Mouse (Mus musculus) kidney, embryonic 16.5 days (tissue): ENCODE measurements at regions not wholly inside any gene's neighbourhood (a gene's known extent, or its start where the extent isn't known, plus 50 kb on each side); places are given as distances from the start of the nearest gene placed in this dataset.

Source experiments
- ATAC-seq: fragments of 200-750 bp; cut with Nextera tagmentation; 2 replicates; pipeline ENCODE4 v1.8.0; 2017; ENCODE audit warnings: moderate TSS enrichment; ENCODE audit not compliant: low FRiP score, low TSS enrichment
- H3K27ac ChIP-seq: fragments of 300-500 bp; sonication (generic); 2 replicates; pipeline ENCODE4 v1.5.1; 2014; ENCODE audit warnings: low read length
- H3K27me3 ChIP-seq: fragments of 300-500 bp; sonication (generic); 2 replicates; pipeline ENCODE4 v1.6.1; 2014; ENCODE audit warnings: low read length, control low read depth, mixed read lengths; ENCODE audit not compliant: insufficient read depth
- H3K36me3 ChIP-seq: fragments of 300-500 bp; sonication (generic); 2 replicates; pipeline ENCODE4 v1.6.1; 2014; ENCODE audit warnings: low read length, control low read depth, mixed read lengths; ENCODE audit not compliant: insufficient read depth
- H3K4me1 ChIP-seq: fragments of 300-500 bp; sonication (generic); 2 replicates; pipeline ENCODE4 v1.6.1; 2014; ENCODE audit warnings: low read length, control low read depth, mixed read lengths; ENCODE audit not compliant: insufficient read depth
- H3K4me2 ChIP-seq: fragments of 300-500 bp; sonication (generic); replicated peaks from 2 replicates; pipeline ENCODE4 v1.6.1; 2014; ENCODE audit warnings: low read depth, low read length
- H3K4me3 ChIP-seq: fragments of 300-500 bp; sonication (generic); 2 replicates; pipeline ENCODE4 v1.5.1; 2014; ENCODE audit warnings: mild to moderate bottlenecking, low read length
- H3K9ac ChIP-seq: fragments of 300-500 bp; sonication (generic); replicated peaks from 2 replicates; pipeline ENCODE4 v1.6.1; 2014; ENCODE audit warnings: low read length
- H3K9me3 ChIP-seq: fragments of 300-500 bp; sonication (generic); 2 replicates; pipeline ENCODE4 v1.6.1; 2016; ENCODE audit warnings: low read length, control low read depth
- WGBS: fragments of 180-500 bp; shearing (Covaris S2); extraction: QIAGEN DNeasy Blood & Tissue Kit; methylation state at CpG from one replicate; pipeline ENCODE4 v1.1.7; 2014; 5-methylcytosine and 5-hydroxymethylcytosine counted together

DNA sequence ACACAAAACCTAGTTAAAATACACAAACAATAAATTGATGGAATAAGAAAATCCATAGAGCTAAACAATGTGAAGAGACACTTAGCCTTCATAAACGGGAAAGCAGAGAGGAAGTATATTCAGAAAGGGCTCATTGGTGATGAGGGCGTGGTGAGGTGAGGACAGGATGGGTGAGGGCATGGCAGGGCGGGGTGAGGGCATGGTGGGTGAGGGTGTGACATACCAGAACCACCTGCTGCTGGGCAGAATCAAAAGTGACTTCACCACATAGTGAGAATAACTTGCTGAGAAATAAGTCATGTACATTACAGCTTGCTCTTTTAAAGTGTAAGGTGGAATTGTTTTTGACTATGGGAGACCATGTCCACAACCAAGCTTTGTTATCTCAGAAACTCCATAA, 399.1 kb upstream of the 5930422O12Rik start:
- no peak overlapping the region for H3K4me2 ChIP-seq
- H3K9ac ChIP-seq, result no peak overlapping the region
- H3K36me3 ChIP-seq, result no peaks in the 10 kb centered on the region
- H3K27ac ChIP-seq, result no peak overlapping the region
- H3K9me3 ChIP-seq, result no peaks in the 10 kb centered on the region
- no peak overlapping the region for H3K4me3 ChIP-seq
- WGBS, result 71% methylated on average over 3 of the region's 3 CpGs
- H3K4me1 ChIP-seq, result no peaks in the 10 kb centered on the region
- ATAC-seq, result no peak
- no peaks in the 10 kb centered on the region for H3K27me3 ChIP-seq

DNA sequence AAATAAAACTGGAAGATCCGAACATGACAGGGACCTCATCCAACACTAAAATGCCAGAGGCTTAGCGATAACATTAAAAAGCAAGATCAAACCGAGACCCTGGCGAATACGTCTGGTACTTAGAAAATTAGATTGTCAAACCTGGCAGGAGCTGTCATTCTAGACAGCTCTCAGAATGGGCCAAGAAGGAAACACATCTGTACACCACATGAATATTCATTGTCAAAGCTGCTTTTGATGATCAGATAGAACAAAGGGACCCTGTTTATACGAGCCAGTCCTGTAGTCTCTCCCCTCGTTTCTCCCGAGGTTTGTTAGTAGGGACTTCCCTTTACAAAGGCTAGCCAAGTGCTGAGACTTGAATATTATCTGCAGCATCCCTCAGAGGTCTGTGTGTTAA, 376.5 kb upstream of the 5930422O12Rik start:
- Histone ChIP-seq H3K4me2 (no peak overlapping the region), H3K27me3 (no peaks in the 10 kb centered on the region), H3K9me3 (peaks cover 12% of the 10 kb centered on the region), H3K27ac (no peak overlapping the region), H3K4me1 (no peaks in the 10 kb centered on the region), H3K4me3 (no peak overlapping the region), H3K9ac (no peak overlapping the region), H3K36me3 (no peaks in the 10 kb centered on the region)
- ATAC-seq, result no peak
- 79% methylated on average over 8 of the region's 8 CpGs for WGBS

- no peak overlapping the region for H3K4me3 ChIP-seq
- peaks cover 2% of the 10 kb centered on the region; the same call in 1 of the 2 replicates for H3K9me3 ChIP-seq
- H3K27me3 ChIP-seq, result no peaks in the 10 kb centered on the region
- H3K4me1 ChIP-seq, result no peaks in the 10 kb centered on the region
- H3K36me3 ChIP-seq, result no peaks in the 10 kb centered on the region
- H3K27ac ChIP-seq, result no peak overlapping the region
- 84% methylated on average over 3 of the region's 3 CpGs for WGBS
- no peak for ATAC-seq
- H3K4me2 ChIP-seq, result no peak overlapping the region
- H3K9ac ChIP-seq, result no peak overlapping the region
These were observed 362.9 kb upstream of the 5930422O12Rik start for GRCm38 (mm10) chr8:33065566-33065965.

- no peak overlapping the region for H3K9ac ChIP-seq
- no peak overlapping the region for H3K27ac ChIP-seq
- H3K9me3 ChIP-seq, result peaks cover 2% of the 10 kb centered on the region; the same call in 1 of the 2 replicates
- no peak overlapping the region for H3K4me2 ChIP-seq
- 85% methylated on average over 6 of the region's 6 CpGs for WGBS
- H3K4me3 ChIP-seq, result no peak overlapping the region
- no peaks in the 10 kb centered on the region for H3K36me3 ChIP-seq
- no peak for ATAC-seq
- H3K4me1 ChIP-seq, result no peaks in the 10 kb centered on the region
- no peaks in the 10 kb centered on the region for H3K27me3 ChIP-seq
These were observed 362.3 kb upstream of the 5930422O12Rik start for GRCm38 (mm10) chr8:33066168-33066567.

- H3K9ac ChIP-seq, result no peak overlapping the region
- no peaks in the 10 kb centered on the region for H3K27me3 ChIP-seq
- H3K4me2 ChIP-seq, result no peak overlapping the region
- no peaks in the 10 kb centered on the region for H3K36me3 ChIP-seq
- peaks cover 2% of the 10 kb centered on the region; the same call in 1 of the 2 replicates for H3K9me3 ChIP-seq
- WGBS, result 76% methylated on average over 8 of the region's 8 CpGs
- H3K4me1 ChIP-seq, result no peaks in the 10 kb centered on the region
- no peak overlapping the region for H3K27ac ChIP-seq
- no peak overlapping the region for H3K4me3 ChIP-seq
- ATAC-seq, result no peak
These were observed 361.0 kb upstream of the 5930422O12Rik start for GRCm38 (mm10) chr8:33067453-33068039.

DNA sequence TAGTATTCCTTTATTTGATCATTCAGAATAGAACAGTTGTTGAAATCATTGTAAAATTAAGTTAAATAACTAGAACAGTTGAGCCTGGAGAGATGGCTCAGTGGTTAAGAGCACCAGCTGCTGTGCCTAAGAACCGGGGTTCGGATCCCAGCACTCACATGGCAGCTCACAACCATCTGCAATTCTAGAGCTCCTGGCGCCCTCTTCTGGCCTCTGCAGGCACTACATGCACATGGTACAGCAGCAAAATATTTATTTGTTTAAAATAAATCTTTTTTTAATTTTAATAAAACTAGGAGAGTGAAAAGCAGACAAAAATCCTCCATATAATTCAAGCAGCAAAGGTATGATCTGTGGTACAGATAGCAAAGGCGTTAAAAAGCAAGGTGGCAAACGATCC, 360.0 kb upstream of the 5930422O12Rik start:
- Histone ChIP-seq H3K27ac (no peak overlapping the region), H3K4me3 (no peak overlapping the region), H3K27me3 (no peaks in the 10 kb centered on the region), H3K36me3 (no peaks in the 10 kb centered on the region), H3K4me1 (no peaks in the 10 kb centered on the region), H3K9ac (no peak overlapping the region), H3K9me3 (peaks cover 2% of the 10 kb centered on the region; the same call in 1 of the 2 replicates), H3K4me2 (no peak overlapping the region)
- 85% methylated on average over 5 of the region's 5 CpGs for WGBS
- ATAC-seq, result no peak

DNA sequence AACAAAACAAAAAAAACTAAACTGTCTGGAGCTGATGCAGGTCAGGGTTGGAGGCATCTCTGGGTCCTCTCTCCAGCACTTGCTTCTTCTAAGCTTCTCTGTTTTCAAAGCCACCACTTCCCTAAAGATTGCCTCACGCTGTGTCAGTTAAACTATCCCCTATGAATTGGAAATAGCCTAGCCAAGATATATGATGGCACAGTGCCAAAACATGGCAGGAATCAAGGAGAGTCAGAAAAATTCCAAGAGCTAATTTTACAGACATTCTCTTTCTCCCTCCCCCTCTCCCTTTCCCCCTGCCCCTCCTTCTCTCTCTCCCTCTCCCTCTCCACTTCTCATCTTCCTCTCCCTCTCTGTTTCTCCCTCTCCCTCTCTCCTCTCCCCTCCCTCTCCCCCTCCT, 353.3 kb upstream of the 5930422O12Rik start:
- 16% methylated on average over 1 of the region's 1 CpGs for WGBS
- no peaks in the 10 kb centered on the region for H3K9me3 ChIP-seq
- no peaks in the 10 kb centered on the region for H3K36me3 ChIP-seq
- H3K9ac ChIP-seq, result no peak overlapping the region
- no peak overlapping the region for H3K27ac ChIP-seq
- no peak overlapping the region for H3K4me2 ChIP-seq
- no peak for ATAC-seq
- no peaks in the 10 kb centered on the region for H3K27me3 ChIP-seq
- no peak overlapping the region for H3K4me3 ChIP-seq
- no peaks in the 10 kb centered on the region for H3K4me1 ChIP-seq

DNA sequence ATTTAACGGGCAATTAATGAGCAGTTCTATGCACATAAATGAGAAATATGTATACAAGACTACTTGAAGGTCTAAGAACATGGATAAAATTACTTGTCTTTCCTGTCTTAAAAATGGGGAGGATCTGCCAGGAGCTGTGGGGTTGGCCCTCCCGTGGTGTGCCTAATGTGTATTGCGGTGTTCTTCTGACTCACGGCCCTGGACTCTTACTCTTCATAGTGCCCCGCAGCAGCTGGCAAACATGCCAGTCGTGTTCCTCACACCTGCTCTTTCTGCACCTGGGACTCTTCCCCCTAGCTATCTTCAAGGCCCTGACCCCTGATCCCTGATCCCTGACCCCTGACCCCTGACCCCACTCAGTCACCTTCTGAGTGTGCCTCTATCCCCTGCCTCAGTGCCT, 352.3 kb upstream of the 5930422O12Rik start:
- H3K4me2 ChIP-seq, result no peak overlapping the region
- no peaks in the 10 kb centered on the region for H3K4me1 ChIP-seq
- ATAC-seq, result no peak
- H3K36me3 ChIP-seq, result no peaks in the 10 kb centered on the region
- no peak overlapping the region for H3K27ac ChIP-seq
- no peak overlapping the region for H3K4me3 ChIP-seq
- H3K9me3 ChIP-seq, result no peaks in the 10 kb centered on the region
- 86% methylated on average over 6 of the region's 6 CpGs for WGBS
- H3K27me3 ChIP-seq, result no peaks in the 10 kb centered on the region
- no peak overlapping the region for H3K9ac ChIP-seq

DNA sequence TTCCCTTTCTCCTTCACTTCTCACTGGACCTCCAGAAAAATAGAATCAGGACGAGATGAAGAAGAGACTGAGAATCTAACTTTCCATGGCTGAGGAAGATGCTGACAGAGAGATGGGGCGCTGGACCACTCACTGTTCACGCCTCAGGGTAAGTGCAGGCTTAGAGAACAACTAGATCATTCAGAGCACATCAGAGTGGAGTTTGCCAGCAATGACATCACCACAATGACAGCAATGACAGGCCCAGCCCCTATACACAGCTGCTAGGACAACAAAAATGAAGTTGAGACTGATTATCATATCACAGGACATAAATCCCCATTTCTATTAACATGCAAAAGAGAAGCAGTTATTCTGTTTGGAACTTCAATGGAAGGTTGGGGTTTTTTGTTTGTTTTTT, 350.4 kb upstream of the 5930422O12Rik start:
- H3K4me3 ChIP-seq, result no peak overlapping the region
- H3K4me2 ChIP-seq, result no peak overlapping the region
- H3K9me3 ChIP-seq, result no peaks in the 10 kb centered on the region
- ATAC-seq, result no peak
- H3K36me3 ChIP-seq, result no peaks in the 10 kb centered on the region
- no peaks in the 10 kb centered on the region for H3K27me3 ChIP-seq
- H3K4me1 ChIP-seq, result no peaks in the 10 kb centered on the region
- WGBS, result 75% methylated on average over 3 of the region's 3 CpGs
- H3K27ac ChIP-seq, result no peak overlapping the region
- H3K9ac ChIP-seq, result no peak overlapping the region

DNA sequence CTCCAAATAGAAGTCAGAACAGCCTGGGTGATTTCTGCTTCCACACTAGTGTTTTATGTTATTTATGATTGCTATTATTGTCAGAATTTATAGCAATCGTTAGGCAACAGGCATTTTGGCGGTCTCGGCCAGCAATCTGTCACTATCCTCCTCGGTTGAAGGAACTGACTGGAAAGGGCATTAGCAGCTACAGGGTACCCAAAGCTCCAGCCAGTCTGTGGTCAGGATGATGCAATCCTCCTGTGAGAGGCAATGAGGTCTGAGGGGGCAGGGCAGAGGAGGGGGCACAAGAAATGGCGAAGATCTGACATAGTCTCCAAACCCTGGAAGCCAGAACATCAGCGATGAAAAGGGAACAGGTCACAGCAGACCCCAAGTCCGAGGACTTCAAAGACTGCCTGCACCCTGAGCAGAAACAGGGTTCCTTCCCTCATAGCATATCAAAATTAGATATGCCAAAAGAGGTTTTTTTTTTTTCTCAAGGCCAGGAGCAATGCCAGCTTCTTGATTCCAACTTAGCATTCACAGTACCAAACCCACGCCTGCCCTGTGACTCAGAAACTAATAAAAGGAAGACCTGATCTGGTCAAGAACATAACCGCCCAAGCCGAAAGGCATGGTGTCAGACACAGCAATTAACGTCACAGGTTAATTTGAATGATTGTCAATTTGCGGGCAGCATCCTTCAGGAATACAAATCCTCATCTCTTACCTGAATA, 348.5 kb upstream of the 5930422O12Rik start:
- Histone ChIP-seq H3K4me1 (no peaks in the 10 kb centered on the region), H3K27me3 (no peaks in the 10 kb centered on the region), H3K9ac (no peak overlapping the region), H3K36me3 (no peaks in the 10 kb centered on the region), H3K27ac (no peak overlapping the region), H3K4me3 (no peak overlapping the region), H3K4me2 (no peak overlapping the region), H3K9me3 (no peaks in the 10 kb centered on the region)
- 55% methylated on average over 12 of the region's 12 CpGs for WGBS
- no peak for ATAC-seq
